Mouse (Mus musculus): Measurements from ENCODE around the gene Dus3l.

Dus3l gene

DNA sequence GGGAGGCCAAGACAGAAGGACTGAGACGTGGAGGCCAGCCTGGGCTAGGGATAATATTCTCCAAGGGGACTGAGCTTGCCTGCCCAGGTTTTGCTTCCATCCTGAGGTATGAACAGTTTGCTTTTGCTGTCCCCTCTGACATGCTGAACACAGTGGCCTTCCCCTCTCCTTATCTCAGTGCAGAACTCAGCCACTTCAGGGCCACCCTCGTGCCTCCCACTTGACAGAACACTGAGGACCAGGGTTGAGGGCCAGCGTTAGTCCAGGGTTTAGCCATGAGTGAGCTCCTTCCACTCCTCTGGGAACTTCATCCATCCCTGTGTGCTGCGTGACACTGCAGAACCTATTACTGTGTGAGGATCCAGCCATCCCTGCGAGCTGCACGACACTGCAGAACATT, 24.7 kb downstream of the Dus3l start:
- DNase-seq (ENCODE audit: low read depth, low spot score), result no peak

DNA sequence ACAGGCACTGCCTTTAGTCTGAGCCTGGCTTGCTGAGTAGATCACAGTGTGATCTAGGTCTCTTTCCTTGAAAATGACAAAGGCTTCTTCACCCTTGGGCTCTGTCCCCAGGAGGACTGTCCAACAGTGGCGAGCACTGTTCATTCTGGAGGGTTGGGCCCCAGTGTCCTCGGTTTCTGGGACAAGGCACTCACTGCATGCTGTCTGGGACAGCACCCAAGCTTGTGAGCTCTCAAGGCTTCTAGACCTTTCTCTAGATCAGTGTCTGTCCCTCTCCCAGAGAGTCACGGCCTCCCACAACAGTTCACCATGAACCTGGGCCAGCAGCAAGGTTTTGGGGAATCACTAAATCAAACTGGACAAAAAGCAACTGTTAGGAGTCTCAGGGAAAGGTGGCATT, 28.0 kb downstream of the Dus3l start:
- no peak for DNase-seq (ENCODE audit: low read depth, low spot score)

DNA sequence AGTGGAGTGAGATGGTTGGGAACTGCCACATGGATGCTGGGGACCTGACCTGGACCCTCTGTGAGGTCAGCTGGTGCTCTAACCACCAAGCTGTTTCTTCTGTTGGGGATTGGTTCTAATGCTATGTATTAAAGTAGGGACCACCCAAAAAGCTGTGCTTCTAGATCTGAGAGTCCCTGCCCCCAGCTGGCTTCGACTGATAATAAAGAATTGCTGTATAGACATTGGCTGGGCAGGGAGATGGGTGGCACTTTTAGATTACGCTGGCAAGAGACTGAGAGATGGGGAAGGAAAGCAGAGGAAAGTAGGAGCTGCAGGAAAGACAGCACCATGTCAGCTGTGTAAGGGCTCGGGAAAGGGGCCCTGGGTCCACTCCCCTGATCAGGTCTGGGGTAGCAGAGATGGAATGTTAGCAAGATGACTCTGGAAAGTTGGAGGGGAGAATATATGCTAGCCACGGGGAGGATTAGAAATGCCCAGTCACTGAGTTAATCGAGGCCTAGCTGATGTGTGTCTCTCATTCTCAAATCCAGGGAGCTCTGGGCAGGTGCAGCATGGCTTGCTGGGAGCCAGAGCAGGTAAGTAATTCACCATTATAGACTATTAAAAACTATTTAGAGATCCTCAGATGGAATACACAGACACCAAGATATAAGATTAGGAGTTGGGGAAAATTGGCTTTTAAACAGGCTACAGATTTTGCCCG, 29.2 kb downstream of the Dus3l start:
- DNase-seq (ENCODE audit: low read depth, low spot score), result no peak

DNA sequence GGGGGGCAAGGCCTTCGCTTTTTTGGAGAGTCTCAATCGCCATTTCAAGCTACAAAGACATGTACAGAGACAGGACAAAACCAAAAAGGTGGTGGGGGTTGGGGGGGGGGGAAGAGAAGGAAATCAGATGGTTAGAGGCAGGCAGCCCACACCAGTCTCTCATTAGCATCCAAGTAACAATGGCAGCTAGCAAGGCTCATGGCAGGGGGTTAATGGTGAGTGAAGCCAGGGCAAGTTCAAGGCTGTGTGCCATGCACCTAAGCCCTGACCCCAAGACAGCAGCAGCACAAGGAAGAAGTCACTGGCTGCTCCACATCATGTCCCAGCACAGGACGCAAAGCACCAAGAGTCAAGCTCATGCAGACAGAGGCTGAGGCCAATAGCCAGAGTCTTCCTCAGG, 34.7 kb downstream of the Dus3l start:
- no peak for DNase-seq (ENCODE audit: low read depth, low spot score)

DNA sequence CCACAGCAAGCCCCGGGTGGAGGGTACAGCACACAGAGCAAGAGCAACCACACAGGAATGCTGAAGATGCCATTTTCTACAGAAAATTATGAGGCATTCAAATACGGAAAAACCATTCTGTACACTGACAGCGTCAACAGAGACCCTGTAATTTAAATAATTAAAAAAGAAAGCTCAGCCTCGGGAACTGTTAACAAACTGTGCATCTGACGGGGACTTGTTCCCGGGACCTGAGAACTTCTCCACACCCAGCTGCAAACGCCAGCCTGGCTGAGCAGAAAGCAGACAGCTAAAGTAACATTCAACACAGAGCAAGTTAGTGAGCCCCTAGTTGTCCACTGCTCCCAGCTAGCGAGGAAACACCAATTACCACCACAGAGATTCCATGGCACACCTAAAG, 37.5 kb downstream of the Dus3l start:
- DNase-seq (ENCODE audit: low read depth, low spot score), result no peak

DNA sequence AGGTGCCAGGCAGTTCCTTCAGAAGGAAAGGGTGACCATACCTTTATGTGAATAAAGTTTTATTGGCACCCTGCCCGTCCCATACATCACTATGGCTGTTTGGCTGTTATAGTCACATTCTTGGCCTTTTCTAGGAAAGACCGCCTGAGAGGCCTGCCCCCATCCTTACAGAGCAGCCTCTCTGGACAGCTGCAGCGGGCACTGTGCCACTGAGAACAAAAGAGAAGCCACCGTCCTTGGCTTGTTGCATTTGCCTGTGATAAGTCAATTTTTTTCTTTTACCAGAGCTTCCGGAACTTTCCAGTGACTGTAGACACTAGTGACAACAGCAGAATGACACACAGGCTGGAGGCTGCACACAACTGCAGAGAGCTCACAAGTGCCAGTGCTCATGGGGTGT, 40.4 kb downstream of the Dus3l start:
- no peak for DNase-seq (ENCODE audit: low read depth, low spot score)

DNA sequence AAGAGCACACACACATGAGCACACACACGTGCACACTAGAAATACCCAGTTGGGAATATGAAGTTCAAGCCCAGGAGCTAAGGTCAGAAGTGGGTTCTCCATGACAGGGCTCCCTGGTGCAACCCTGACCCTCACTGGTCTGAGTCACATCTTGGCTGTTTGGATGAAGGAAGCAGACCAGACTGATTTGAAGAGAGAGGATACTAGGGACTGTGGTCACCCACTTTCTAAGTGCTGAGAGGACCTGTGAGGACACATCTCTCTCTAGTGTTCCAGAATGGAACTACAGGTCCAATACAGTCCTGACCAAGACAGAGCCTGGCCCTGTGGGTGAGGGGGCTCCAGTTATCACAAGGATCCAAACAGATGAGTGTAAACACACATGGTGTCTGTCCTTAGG, 41.2 kb downstream of the Dus3l start:
- DNase-seq (ENCODE audit: low read depth, low spot score), result no peak

DNA sequence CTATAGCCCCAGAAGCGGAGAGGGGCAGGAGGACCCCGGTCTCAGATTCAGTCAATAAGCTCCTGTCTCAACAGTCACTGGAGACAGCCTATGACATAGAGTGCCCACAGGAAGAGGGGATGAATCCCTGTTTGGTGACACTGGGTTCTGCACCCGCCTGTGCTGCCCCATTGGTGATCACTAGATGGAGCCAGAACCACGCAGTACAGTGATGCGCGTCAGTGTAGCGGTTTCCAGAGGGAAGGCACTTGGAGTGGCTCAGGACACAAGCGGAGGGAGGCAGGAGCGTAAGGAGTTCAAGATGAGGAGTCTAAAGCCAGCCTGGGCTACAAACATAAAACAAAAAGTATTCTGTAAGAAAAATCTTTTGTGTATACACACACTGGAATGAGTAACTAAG, 44.0 kb downstream of the Dus3l start:
- peak; percentile 56 for DNase-seq (ENCODE audit: low read depth, low spot score)

DNA sequence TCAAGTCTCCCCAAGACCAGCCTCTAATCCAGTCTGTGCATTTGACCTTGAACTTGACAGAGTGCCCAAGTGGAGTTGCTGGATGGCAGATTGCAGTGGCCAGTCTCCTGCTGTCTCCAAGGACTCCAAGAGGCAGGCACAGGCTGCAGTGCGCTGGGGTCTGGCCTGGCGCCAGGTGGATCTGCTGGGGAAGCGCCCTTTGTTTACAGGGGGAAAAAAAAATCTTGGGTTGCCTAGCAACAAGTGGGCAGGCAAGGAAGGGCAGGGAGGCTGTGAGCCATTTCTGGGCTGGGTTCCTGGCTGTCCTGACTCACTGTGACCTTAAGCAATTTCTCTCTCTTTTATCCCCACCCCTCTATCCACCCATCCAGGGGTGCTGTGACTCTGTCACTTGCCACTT, 45.7 kb downstream of the Dus3l start:
- no peak for DNase-seq (ENCODE audit: low read depth, low spot score)

DNA sequence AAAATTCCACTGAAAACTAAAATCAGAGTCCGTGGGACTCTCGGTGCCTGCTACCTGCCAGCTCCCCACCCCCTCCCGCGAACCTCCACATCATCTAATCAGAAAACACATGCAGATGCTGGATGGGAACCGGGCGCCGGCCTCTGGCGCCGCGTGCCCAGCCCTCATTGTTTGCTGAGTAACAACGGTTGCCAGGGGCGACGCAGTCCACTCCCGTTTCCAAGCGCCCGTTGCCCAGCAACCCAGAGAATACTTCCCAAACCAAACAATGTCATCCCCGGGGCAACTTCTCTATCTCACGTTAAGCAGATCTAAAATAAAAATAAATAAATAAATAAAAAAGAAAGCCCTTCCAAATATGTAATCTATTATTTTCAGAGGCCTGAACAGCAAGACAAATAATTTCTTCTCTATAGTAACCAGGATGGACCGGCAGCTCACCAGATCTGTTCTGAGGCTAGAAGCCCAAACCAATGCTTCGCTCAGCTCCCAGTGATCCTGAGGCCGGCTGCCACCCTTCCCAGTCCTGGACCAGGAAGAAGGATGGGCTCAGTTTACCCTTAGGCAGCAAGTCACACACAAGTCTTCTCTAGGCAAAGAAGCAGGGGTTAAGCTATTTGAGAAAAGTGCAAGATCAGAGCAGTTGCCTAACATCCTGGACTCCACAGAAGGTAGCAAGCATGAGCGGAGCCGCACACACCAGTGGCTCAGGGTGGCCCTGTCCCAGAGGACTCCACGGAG, 49.9 kb downstream of the Dus3l start:
- no peak for DNase-seq (ENCODE audit: low read depth, low spot score)

DNA sequence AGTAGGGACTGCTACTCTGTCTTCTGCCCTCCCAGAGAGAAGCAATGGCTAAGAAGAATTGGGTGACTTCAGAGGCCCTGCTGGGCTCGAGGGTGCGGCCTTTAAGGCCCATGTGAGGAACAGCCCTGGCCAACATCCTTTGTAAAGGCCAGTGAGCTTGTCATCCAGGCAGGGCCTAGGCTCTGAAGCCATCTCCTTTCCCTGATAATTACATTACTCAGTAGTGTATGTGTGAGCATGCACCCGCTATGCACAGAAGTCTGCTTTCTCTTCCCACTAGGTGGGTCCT, 50.4 kb downstream of the Dus3l start:
- DNase-seq (ENCODE audit: low read depth, low spot score), result no peak

DNA sequence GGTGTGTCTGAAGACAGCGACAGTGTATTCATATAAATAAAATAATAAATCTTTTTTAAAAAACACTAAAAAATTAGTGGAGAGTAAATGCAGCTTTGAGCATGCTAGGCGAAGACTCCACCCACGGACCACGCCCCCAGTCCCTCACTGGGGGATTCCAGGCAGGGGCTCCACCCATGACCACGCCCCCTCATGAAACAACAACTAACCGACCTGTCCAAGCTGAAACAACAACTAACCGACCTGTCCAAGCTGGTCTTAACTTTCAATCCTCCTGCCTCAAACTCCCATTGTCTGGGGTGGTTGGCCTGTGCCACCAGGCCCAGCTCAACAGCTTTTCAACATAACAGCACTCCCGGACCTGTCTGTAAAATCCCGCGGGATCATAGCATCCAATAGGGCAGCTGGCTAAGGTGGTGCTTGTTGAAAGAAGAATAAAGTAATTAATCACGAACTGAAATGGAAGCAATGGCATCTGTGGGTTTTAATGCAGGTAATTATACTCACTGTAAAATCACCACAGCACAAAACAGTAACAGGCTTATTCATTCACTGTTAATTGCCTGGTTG, 53.6 kb downstream of the Dus3l start:
- no peak for DNase-seq (ENCODE audit: low read depth, low spot score)

DNA sequence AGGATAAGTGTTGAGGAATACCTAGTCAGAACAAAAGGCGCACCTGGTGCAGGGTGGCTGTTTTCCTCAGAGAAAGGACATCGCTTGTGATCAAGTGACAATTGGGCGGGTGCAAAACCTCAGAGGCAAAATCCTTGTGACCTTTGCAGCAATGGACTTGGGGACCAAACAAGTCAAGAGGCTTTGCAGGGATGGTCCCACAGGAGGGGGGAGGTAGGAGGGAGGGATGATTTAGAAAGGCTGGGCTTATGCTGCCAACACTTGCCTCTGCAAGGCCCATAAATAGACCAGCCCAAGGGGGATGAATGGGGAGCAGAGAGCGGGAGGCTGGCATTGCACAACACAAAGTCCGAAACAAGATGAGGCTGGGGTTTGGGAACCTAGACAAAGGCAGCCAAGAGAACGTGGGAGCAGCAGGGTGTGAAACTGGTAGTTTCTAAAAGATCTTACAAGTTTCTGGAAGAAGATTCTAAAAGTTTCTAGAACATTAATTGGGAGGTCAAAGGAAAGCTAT, 54.5 kb downstream of the Dus3l start:
- no peak for DNase-seq (ENCODE audit: low read depth, low spot score)

Data from retina, adult 2 months (tissue).